ENCODE assay signal across 8 mouse cellular contexts in genomic region chr4:125066490-125067370, GRCm38 (mm10). TPM values are rescaled to one million over a fixed set of nuclear protein-coding genes. Genes with fewer than 3 reads are reported as not detected.
DNase-seq lines count a peak whose midpoint lies in the region; ATAC-seq and TF ChIP-seq lines count a peak whose summit lies in the region.

Gene Snip1, plus strand, starts transcription at chr4:125066672.

- peak within 1 kb of the TSS; percentile 80 for H3K4me2 ChIP-seq in CH12.LX (ENCODE audit: insufficient read depth, low read depth, poor library complexity, severe bottlenecking)
- H3K4me2 ChIP-seq in forebrain, embryonic 12.5 days, result peak within 1 kb of the TSS; percentile 90
- H3K4me2 ChIP-seq in liver, postnatal 0 days (ENCODE audit: low read depth, low read length), result peak within 1 kb of the TSS; percentile 96
- H3K4me2 ChIP-seq in neural tube, embryonic 14.5 days (ENCODE audit: low read depth, low read length), result peak within 1 kb of the TSS; percentile 82

- H3K9ac ChIP-seq in CH12.LX (ENCODE audit: insufficient read depth, low read depth), result peak within 1 kb of the TSS; percentile 96
- H3K9ac ChIP-seq in forebrain, embryonic 12.5 days, result peak within 1 kb of the TSS; percentile 92
- peak within 1 kb of the TSS; percentile 81 for H3K9ac ChIP-seq in liver, postnatal 0 days (replicated peaks)
- H3K9ac ChIP-seq in neural tube, embryonic 14.5 days (replicated peaks; ENCODE audit: low read depth, low read length), result peak within 1 kb of the TSS; percentile 72

- peak within 1 kb of the TSS; percentile 92 to 99 (median 95) for H3K4me3 ChIP-seq in CH12.LX (replicated peaks in 1 of 3; ENCODE audit: low read depth in 2 of 3, low read length in 2 of 3, poor library complexity in 1 of 3)
- H3K4me3 ChIP-seq in forebrain, embryonic 12.5 days (replicated peaks), result peak within 1 kb of the TSS; percentile 98
- H3K4me3 ChIP-seq in liver, postnatal 0 days (ENCODE audit: low read depth, low read length), result peak within 1 kb of the TSS; percentile 85
- H3K4me3 ChIP-seq in neural tube, embryonic 14.5 days (ENCODE audit: low read depth, low read length), result peak within 1 kb of the TSS; percentile 88

- intact Hi-C loops in heart, postnatal 10 days (cut with DNase I), result loop anchor here (2.0 kb wide), 1 partner anchor 18 kb away; the partner anchor contains the start of gene Meaf6

- dilution Hi-C loops in CH12.LX (cut with MboI; ENCODE audit: extremely low pct_ligation_motif_present, extremely low pct_unique_long_range_greater_than_20kb, low sequenced_read_pairs), result loop anchor here (25.0 kb wide), 1 partner anchor 104 kb away; no protein-coding TSS in a partner anchor

- H3K9me3 ChIP-seq in CH12.LX (replicated peaks; ENCODE audit: low read length), result no peaks in the 10 kb centered on the region
- H3K9me3 ChIP-seq in forebrain, embryonic 12.5 days, result no peaks in the 10 kb centered on the region
- H3K9me3 ChIP-seq in liver, postnatal 0 days (ENCODE audit: low read length), result no peaks in the 10 kb centered on the region
- no peaks in the 10 kb centered on the region for H3K9me3 ChIP-seq in neural tube, embryonic 14.5 days (ENCODE audit: control insufficient read depth, low read length)

- TF ChIP-seq RAD21 in CH12.LX (IDR thresholded peaks at IDR 0.05; ENCODE audit: low read depth, low read length), result no peak

- peak within 1 kb of the TSS; percentile 30; the same call in 1 of the 2 replicates for H3K27ac ChIP-seq in CH12.LX (ENCODE audit: insufficient read depth, low read depth)
- H3K27ac ChIP-seq in forebrain, embryonic 12.5 days, result peak within 1 kb of the TSS; percentile 65
- peak within 1 kb of the TSS; percentile 80 for H3K27ac ChIP-seq in liver, postnatal 0 days (ENCODE audit: low read depth)
- H3K27ac ChIP-seq in neural tube, embryonic 14.5 days (ENCODE audit: low read depth, low read length), result peak within 1 kb of the TSS; percentile 52; the same call in 1 of the 2 replicates

- TF ChIP-seq EP300 in CH12.LX (IDR thresholded peaks at IDR 0.05; ENCODE audit: low read length), result no peak
- 0 out of 2 replicates have a peak, but pooled peaks have one; percentile 24 for TF ChIP-seq EP300 in liver, postnatal 0 days (IDR thresholded peaks at IDR 0.05; ENCODE audit: low read depth)

- WGBS in forebrain, embryonic 12.5 days, result under 1% methylated on average over 78 of the region's 78 CpGs
- under 1% methylated on average over 78 of the region's 78 CpGs for WGBS in large intestine, adult 2 months
- WGBS in liver, postnatal 0 days (ENCODE audit: insufficient replicate concordance), result under 1% methylated on average over 63 of the region's 78 CpGs
- WGBS in neural tube, embryonic 14.5 days, result under 1% methylated on average over 60 of the region's 78 CpGs

- ATAC-seq in forebrain, embryonic 12.5 days (ENCODE audit: low FRiP score), result peak; percentile 93
- ATAC-seq in liver, postnatal 0 days, result peak; percentile 97
- peak; percentile 93 for ATAC-seq in neural tube, embryonic 14.5 days (ENCODE audit: low read depth)

- peaks cover 28 to 37% of the 10 kb centered on the region in 2 experiments for H3K36me3 ChIP-seq in CH12.LX (replicated peaks in 1 of 2; ENCODE audit: control insufficient read depth in 1 of 2, insufficient read depth in 1 of 2, low read length in 1 of 2)
- H3K36me3 ChIP-seq in forebrain, embryonic 12.5 days (replicated peaks), result peaks cover 30% of the 10 kb centered on the region
- H3K36me3 ChIP-seq in liver, postnatal 0 days (replicated peaks; ENCODE audit: insufficient read depth, low read length), result peaks cover 27% of the 10 kb centered on the region
- H3K36me3 ChIP-seq in neural tube, embryonic 14.5 days (ENCODE audit: control insufficient read depth, insufficient read depth, low read length), result peaks cover 22% of the 10 kb centered on the region

- peak; percentile 96 for DNase-seq in CH12.LX (ENCODE audit: extremely low read depth)
- DNase-seq in c-Kit-positive CD71-positive TER-119-negative erythroid progenitor cells, embryonic 14.5 days (ENCODE audit: low read depth), result peak; percentile 87
- peak; percentile 95 to 96 for DNase-seq in heart, postnatal 10 days
- DNase-seq in large intestine, adult 2 months (ENCODE audit: low read depth, low spot score), result peak; percentile 84
- DNase-seq in liver, postnatal 0 days, result peak; percentile 95
- DNase-seq in testis, postnatal 10 days (ENCODE audit: low spot score), result peak; percentile 95

- peak; percentile 97 for TF ChIP-seq POLR2A in CH12.LX (IDR thresholded peaks at IDR 0.05; ENCODE audit: low read depth, low read length)

- in situ Hi-C loops in CH12.LX (cut with MboI; ENCODE audit: low pct_ligation_motif_present, low pct_unique_long_range_greater_than_20kb, low sequenced_read_pairs), result loop anchor here (10.0 to 25.0 kb wide), 2 partner anchors 304 to 362 kb away; partner anchors contain the start of gene Fhl3

- no peak for TF ChIP-seq CTCF in CH12.LX (conservative IDR thresholded peaks at IDR 0.05 in 1 of 2, IDR thresholded peaks at IDR 0.05 in 1 of 2; ENCODE audit: low read depth in 2 of 2, low read length in 2 of 2)
- no peak for TF ChIP-seq CTCF in liver, postnatal 0 days (IDR thresholded peaks at IDR 0.05; ENCODE audit: low read depth)

- H3K4me1 ChIP-seq in CH12.LX (ENCODE audit: control insufficient read depth in 1 of 2, insufficient read depth in 2 of 2), result peaks cover 10 to 29% of the 10 kb centered on the region in 2 experiments
- H3K4me1 ChIP-seq in forebrain, embryonic 12.5 days, result peaks cover 21% of the 10 kb centered on the region
- peaks cover 11% of the 10 kb centered on the region for H3K4me1 ChIP-seq in liver, postnatal 0 days (ENCODE audit: insufficient read depth)
- H3K4me1 ChIP-seq in neural tube, embryonic 14.5 days (ENCODE audit: control insufficient read depth, insufficient read depth, low read length), result peaks cover 8% of the 10 kb centered on the region

- no peaks in the 10 kb centered on the region for H3K27me3 ChIP-seq in CH12.LX (replicated peaks)
- peaks cover 5% of the 10 kb centered on the region; the same call in 1 of the 2 replicates for H3K27me3 ChIP-seq in forebrain, embryonic 12.5 days
- H3K27me3 ChIP-seq in liver, postnatal 0 days (ENCODE audit: insufficient read depth, low read length), result no peaks in the 10 kb centered on the region
- H3K27me3 ChIP-seq in neural tube, embryonic 14.5 days (ENCODE audit: control insufficient read depth, insufficient read depth, low read length), result no peaks in the 10 kb centered on the region

- peaks cover 35% of the 10 kb centered on the region for H3K79me2 ChIP-seq in CH12.LX (replicated peaks; ENCODE audit: control insufficient read depth, extremely low read depth, insufficient read depth, poor library complexity, severe bottlenecking)

TF ChIP-seq in CH12.LX, 34 proteins besides CTCF, POLR2A, EP300 and RAD21 (continues in another document):
- TF ChIP-seq PAX5 (IDR thresholded peaks at IDR 0.05; ENCODE audit: low read length) (no peak), JUND (conservative IDR thresholded peaks at IDR 0.05; ENCODE audit: low read depth, low read length) (no peak), CHD2 (IDR thresholded peaks at IDR 0.05; ENCODE audit: low read length) (peak; percentile 66), USF2 (conservative IDR thresholded peaks at IDR 0.05; ENCODE audit: low read depth, low read length) (no peak), IRF4 (IDR thresholded peaks at IDR 0.05; ENCODE audit: low read depth, low read length) (peak; percentile 63; the same call in 1 of the 2 replicates), TBP (conservative IDR thresholded peaks at IDR 0.05; ENCODE audit: low read depth, low read length) (0 out of 2 replicates have a peak, but pooled peaks have one; percentile 50), ZC3H11A (IDR thresholded peaks at IDR 0.05; ENCODE audit: low read depth, low read length) (no peak), ETS1 (conservative IDR thresholded peaks at IDR 0.05; ENCODE audit: low read depth, low read length) (no peak; the same call in 1 of the 2 replicates), SIN3A (IDR thresholded peaks at IDR 0.05; ENCODE audit: low read length) (peak; percentile 97), ZMIZ1 (IDR thresholded peaks at IDR 0.05; ENCODE audit: low read depth, low read length) (peak; percentile 90), NELFE (IDR thresholded peaks at IDR 0.05; ENCODE audit: low read depth, low read length) (peak; percentile 95), CHD1 (IDR thresholded peaks at IDR 0.05; ENCODE audit: low read depth, low read length) (no peak; the same call in 1 of the 2 replicates), MEF2A (IDR thresholded peaks at IDR 0.05; ENCODE audit: borderline replicate concordance, low read depth, low read length) (peak; percentile 64), UBTF (IDR thresholded peaks at IDR 0.05; ENCODE audit: low read depth, low read length) (no peak; the same call in 1 of the 2 replicates), GABPA (IDR thresholded peaks at IDR 0.05; ENCODE audit: insufficient replicate concordance, low read depth, low read length) (no peak; the same call in 1 of the 2 replicates), TCF12 (IDR thresholded peaks at IDR 0.05; ENCODE audit: low read depth, low read length) (peak; percentile 90), BHLHE40 (IDR thresholded peaks at IDR 0.05; ENCODE audit: low read depth, low read length) (0 out of 2 replicates have a peak, but pooled peaks have one; percentile 8), ELF1 (IDR thresholded peaks at IDR 0.05; ENCODE audit: low read depth, low read length) (peak; percentile 98), NRF1 (IDR thresholded peaks at IDR 0.05; ENCODE audit: low read depth, low read length) (peak; percentile 67), SMC3 (IDR thresholded peaks at IDR 0.05; ENCODE audit: low read depth, low read length) (no peak), MXI1 (IDR thresholded peaks at IDR 0.05; ENCODE audit: low read depth, low read length) (peak; percentile 89), RCOR1 (conservative IDR thresholded peaks at IDR 0.05; ENCODE audit: low read depth, low read length) (peak; percentile 83; the same call in 1 of the 2 replicates), USF1 (IDR thresholded peaks at IDR 0.05; ENCODE audit: low read depth, low read length) (peak; percentile 34; the same call in 1 of the 2 replicates), KAT2A (IDR thresholded peaks at IDR 0.05; ENCODE audit: insufficient replicate concordance, low read length) (peak; percentile 94), HCFC1 (IDR thresholded peaks at IDR 0.05; ENCODE audit: low read depth, low read length) (peak; percentile 93)

RNA-seq across cellular contexts. Expression of gene Snip1, which starts in this region (rescaled TPM):
- total RNA-seq in CH12.LX (2012; rRNA removed) (23.5 and 28.7 TPM in 2 replicates), CH12.LX (2014; rRNA removed) (38.8 and 46.6 TPM in 2 replicates)
- 25.0 and 25.8 TPM in 2 replicates for polyA plus RNA-seq in CH12.LX (2012; ENCODE audit: insufficient read length, low read depth)
- 29.8 and 32.2 TPM in 2 replicates for polyA plus RNA-seq in forebrain, embryonic 12.5 days (2016; fragmentation: Nextera tagmentation; extraction: Ambion mirVana)
- total RNA-seq in heart, postnatal 10 days (2021), result 10 to 100 TPM; 10.8 to 11.6 TPM
- 9.8 and 9.9 TPM in 2 replicates for polyA plus RNA-seq in large intestine, adult 2 months (2012; rRNA removed)
- polyA plus RNA-seq in liver, postnatal 0 days (2015; fragmentation: Nextera tagmentation; extraction: Ambion mirVana), result 10.7 and 10.8 TPM in 2 replicates
- 24.0 and 26.4 TPM in 2 replicates for polyA plus RNA-seq in neural tube, embryonic 14.5 days (2014; fragmentation: Nextera tagmentation; extraction: Ambion mirVana)

Comparison
In these comparisons a context has a peak if more than half of its experiments do, and no peak if none do; other contexts are left out.
1. Peak in every context shown above with its lines: DNase-seq, ATAC-seq, H3K4me3 ChIP-seq and H3K27ac ChIP-seq.
2. H3K27ac ChIP-seq: peak in every context shown above with its lines; median percentile 80 in liver, postnatal 0 days; 65 in forebrain, embryonic 12.5 days; 52 in neural tube, embryonic 14.5 days; 30 in CH12.LX.